Mouse (Mus musculus): ENCODE results near the gene Gm13119. TPM values are rescaled to one million over a fixed set of nuclear protein-coding genes. Genes with fewer than 3 reads are reported as not detected.

The Gm13119 gene
- polyA plus RNA-seq, 1 experiment from 2014 or later: not detected

- H3K4me2 ChIP-seq (ENCODE audit: low read depth, low read length): no peak within 1 kb of the TSS
- H3K27me3 ChIP-seq (ENCODE audit: control insufficient read depth, insufficient read depth, low read length): no peaks in the 10 kb centered on the region
- H3K4me1 ChIP-seq (ENCODE audit: control insufficient read depth, insufficient read depth, low read length): no peaks in the 10 kb centered on the region
- no peaks in the 10 kb centered on the region for H3K9me3 ChIP-seq (ENCODE audit: control insufficient read depth, low read length)
- no peak within 1 kb of the TSS for H3K9ac ChIP-seq (replicated peaks; ENCODE audit: low read depth, low read length)
- no peak for ATAC-seq (ENCODE audit: low read depth)
- WGBS: 79% methylated on average over 9 of the region's 9 CpGs
- no peak within 1 kb of the TSS for H3K4me3 ChIP-seq (ENCODE audit: low read depth, low read length)
- no peaks in the 10 kb centered on the region for H3K36me3 ChIP-seq (ENCODE audit: control insufficient read depth, insufficient read depth, low read length)
- no peak within 1 kb of the TSS for H3K27ac ChIP-seq (ENCODE audit: low read depth, low read length)
Observed at GRCm38 (mm10) chr4:144408290-144408689, 50.5 kb downstream of the Gm13119 start, which contains the start of gene Pramef12. Gene Pramef12, minus strand, starts transcription at chr4:144408464.

Other genes with a start within 250 kb of the Gm13119 start
- gene Oog3, start 195.3 kb upstream of the Gm13119 start, polyA plus RNA-seq (2014; fragmentation: Nextera tagmentation; extraction: Ambion mirVana): not detected in 2 replicates
- not detected in 2 replicates for gene Oog2, start 167.2 kb upstream of the Gm13119 start, polyA plus RNA-seq (2014; fragmentation: Nextera tagmentation; extraction: Ambion mirVana)
- gene C87977, start 144.6 kb upstream of the Gm13119 start, polyA plus RNA-seq (2014; fragmentation: Nextera tagmentation; extraction: Ambion mirVana): not detected in 2 replicates
- gene Pramel5, start 77.5 kb upstream of the Gm13119 start, polyA plus RNA-seq (2014; fragmentation: Nextera tagmentation; extraction: Ambion mirVana): not detected in 2 replicates
- gene Gm13128, start 27.7 kb upstream of the Gm13119 start, polyA plus RNA-seq (2014; fragmentation: Nextera tagmentation; extraction: Ambion mirVana): not detected in 2 replicates
- not detected in 2 replicates for gene Pramef20, start 20.0 kb downstream of the Gm13119 start, polyA plus RNA-seq (2014; fragmentation: Nextera tagmentation; extraction: Ambion mirVana)
- not detected in 2 replicates for gene Pramef12, start 50.5 kb downstream of the Gm13119 start, polyA plus RNA-seq (2014; fragmentation: Nextera tagmentation; extraction: Ambion mirVana)
- not detected in 2 replicates for gene 1700012P22Rik, start 80.8 kb downstream of the Gm13119 start, polyA plus RNA-seq (2014; fragmentation: Nextera tagmentation; extraction: Ambion mirVana)
- gene Gm9944, start 95.4 kb downstream of the Gm13119 start, polyA plus RNA-seq (2014; fragmentation: Nextera tagmentation; extraction: Ambion mirVana): not detected in 2 replicates
- not detected in 2 replicates for gene Aadacl3, start 105.8 kb downstream of the Gm13119 start, polyA plus RNA-seq (2014; fragmentation: Nextera tagmentation; extraction: Ambion mirVana)
- gene 9430007A20Rik, start 161.9 kb downstream of the Gm13119 start, polyA plus RNA-seq (2014; fragmentation: Nextera tagmentation; extraction: Ambion mirVana): not detected in 2 replicates
- not detected in 2 replicates for gene Gm13124, start 207.2 kb downstream of the Gm13119 start, polyA plus RNA-seq (2014; fragmentation: Nextera tagmentation; extraction: Ambion mirVana)

Measured in neural tube, embryonic 14.5 days (tissue).